Mouse (Mus musculus) thymus, postnatal 0 days (tissue): ENCODE results near the gene Spag17. TPM values are rescaled to one million over a fixed set of nuclear protein-coding genes. Genes with fewer than 3 reads are reported as not detected.
"Not testable (repeated sequence)": the region's sequence is repeated elsewhere in the genome, so short reads cannot be mapped to it uniquely, and the experiment has no call there.

Experiments used
- DNase-seq: peaks from one replicate; pipeline ENCODE4 v3.0.0-alpha.2; 2015; ENCODE audit warnings: low spot score
- polyA plus RNA-seq: library from polyadenylated mRNA; unstranded; fragments of >200 nt; fragmentation: Nextera tagmentation; extraction: Ambion mirVana; gene quantifications from 2 replicates; pipeline ENCODE4 v1.2.1, GENCODE M21; 2015

Spag17 gene
- 0.18 and 0.21 TPM in 2 replicates for polyA plus RNA-seq

DNA sequence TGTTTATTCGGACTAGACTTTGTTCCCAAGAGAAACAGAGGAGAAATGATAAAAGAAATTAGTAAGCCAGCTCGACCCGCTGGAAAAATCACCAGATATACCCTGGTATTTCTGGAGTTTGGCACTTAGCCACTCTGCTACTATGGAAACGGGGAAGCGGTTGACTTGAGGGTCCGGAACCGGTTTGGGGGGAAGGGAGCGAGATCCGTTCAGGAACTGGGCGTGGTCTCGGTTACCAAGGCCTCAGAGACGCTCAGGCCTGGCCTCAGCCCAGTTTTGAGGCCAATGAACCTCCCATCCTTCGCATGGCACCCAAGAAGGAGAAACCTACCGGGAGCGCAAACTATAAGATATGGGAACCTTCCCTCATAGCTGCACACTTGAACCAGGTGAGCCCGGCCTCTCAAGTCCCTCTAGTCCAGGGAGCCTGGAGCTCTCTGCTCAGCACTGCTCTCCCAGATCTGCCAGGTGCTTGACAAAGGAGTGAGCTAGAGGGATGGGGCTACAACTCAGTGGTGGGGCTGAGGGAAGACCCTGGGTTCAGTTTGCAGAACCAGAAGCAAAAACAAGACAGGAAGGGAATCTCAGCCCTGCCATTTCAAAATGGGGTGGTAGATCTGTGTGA is at the start of gene Spag17:
Spag17 (plus strand) TSS at position 220 of the 625 bp plus-strand sequence.
- DNase-seq = no peak

DNA sequence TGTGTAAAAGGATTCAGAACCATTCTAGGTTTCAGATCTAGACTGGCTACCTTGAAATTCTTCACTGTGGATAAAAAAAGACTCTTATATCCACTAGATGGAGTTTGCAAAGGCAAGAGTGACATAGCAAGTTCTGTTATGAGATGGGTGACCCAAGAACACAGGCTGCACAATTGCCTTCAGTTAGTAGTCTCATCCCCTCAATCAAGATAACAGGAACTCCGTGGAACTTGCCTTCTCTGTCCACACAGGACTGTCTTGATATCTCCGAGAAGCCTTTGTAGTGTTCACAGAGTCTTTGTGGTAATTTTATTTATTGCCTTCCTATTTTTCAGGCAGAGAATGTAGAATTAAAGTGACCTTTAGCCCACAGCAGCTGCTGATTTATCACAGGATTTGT is 42.9 kb upstream of the Spag17 start:
- no peak for DNase-seq

DNA sequence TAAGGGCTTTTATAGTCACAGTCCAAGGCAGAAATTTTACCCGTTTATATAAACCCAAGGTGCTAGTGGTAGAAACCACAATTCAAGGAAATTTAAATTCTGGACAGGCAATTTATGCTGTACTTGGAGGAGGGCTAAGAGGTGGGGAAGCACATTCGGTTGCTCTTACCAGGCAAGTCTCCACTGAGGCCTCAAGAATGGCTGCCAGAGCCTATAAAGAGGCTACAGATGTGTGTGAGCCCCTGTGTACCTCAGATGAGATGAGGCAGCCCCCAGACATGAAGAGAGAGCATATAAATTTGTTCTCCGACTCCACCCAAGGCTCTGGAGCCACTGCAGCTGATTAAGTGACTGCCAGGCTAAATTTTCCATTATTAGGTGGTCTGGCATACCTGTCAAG is 42.4 kb upstream of the Spag17 start:
- no peak for DNase-seq

GRCm38 (mm10) chr3:99843233-99843632 is 42.0 kb upstream of the Spag17 start:
- no peak for DNase-seq

GRCm38 (mm10) chr3:99850926-99851325 is 34.3 kb upstream of the Spag17 start:
- no peak for DNase-seq

DNA sequence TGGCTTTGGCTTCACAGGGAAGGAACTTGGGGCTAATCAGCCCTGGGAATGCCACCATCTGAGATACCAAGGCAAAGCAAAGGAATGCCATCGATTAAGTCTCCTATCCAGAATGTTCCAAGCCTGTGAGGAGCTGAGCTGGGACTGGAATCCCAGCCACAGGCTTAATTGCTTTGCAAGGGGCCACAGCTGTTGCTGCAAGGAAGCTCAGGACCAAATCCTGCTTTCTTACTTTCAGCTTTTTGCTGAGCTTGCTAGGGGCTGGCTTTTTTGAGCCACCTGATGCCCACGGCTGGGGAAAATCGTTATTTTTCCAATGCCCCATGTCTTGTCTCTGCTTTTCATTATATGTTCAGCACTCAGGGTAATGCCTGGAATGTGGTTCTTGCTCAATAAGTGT is 30.6 kb upstream of the Spag17 start:
- no peak for DNase-seq

GRCm38 (mm10) chr3:99858922-99859321 is 26.3 kb upstream of the Spag17 start:
- DNase-seq = no peak

DNA sequence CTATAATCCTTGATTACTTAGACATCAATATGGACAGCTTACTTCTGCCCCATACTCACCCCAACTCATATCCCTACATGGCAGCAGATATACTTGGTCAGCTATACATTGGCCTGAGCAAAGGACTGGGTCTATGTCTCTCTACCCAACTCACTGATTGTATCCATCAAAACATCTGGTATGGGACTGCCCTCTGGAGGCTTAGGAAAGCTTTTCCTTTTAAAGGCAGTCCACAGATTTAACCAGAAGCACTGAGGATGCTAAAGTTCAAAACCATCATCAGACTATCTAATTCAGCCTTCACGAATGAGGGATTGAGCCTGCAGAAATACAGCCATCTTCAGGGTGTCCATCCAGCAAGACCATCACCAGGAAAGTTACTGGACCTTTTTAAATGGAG is 20.5 kb upstream of the Spag17 start:
- DNase-seq = no peak

DNA sequence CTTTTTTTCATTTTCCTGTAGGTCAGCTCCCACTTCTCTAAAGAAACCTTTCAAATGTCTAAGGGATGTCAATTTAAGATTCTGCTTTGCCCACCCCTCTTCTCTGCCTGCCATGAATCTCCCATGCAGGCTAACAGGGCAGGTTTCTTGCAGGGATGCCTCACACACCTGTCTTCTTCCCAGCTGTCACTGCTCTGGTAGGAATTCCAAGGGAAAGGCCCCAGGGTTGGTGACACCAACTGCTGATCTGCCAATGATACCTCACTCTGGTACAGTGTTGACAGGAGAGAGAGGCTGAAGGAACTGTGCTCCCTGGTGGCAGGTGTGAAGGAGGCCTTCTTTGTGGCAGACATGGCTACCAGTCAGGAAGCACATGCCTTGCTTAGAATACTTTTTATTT is 10.1 kb upstream of the Spag17 start:
- no peak for DNase-seq

GRCm38 (mm10) chr3:99881498-99881897 is 3.7 kb upstream of the Spag17 start:
- no peak for DNase-seq

DNA sequence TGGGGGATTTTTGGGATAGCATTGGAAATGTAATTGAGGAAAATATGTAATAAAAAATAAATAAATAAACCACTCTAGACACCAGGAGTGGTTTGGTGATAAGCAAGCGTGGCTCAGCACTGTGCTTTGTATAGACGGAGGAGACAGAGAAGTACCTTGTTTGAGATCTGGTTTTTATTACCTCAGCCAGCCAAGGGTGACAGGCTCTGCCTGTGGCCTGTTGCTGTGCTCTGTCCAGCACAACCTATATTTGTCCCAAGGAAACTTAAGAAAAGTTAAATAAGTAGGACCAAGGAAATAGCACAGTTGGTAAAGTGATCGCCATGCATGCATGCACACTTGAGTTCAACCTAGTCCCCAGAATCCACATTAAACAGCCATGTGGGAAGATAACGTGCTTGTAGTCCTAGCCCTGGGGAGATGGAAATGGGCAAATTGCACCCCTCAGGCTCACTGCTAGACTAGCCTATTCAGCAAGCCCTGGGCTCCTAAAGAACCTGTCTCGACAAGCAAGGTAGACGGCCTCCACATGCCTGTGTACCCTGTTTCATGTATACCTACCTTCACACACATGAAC is 1.1 kb upstream of the Spag17 start:
- DNase-seq = no peak

GRCm38 (mm10) chr3:99894741-99895140 is 9.5 kb downstream of the Spag17 start:
- not testable (repeated sequence) for DNase-seq

DNA sequence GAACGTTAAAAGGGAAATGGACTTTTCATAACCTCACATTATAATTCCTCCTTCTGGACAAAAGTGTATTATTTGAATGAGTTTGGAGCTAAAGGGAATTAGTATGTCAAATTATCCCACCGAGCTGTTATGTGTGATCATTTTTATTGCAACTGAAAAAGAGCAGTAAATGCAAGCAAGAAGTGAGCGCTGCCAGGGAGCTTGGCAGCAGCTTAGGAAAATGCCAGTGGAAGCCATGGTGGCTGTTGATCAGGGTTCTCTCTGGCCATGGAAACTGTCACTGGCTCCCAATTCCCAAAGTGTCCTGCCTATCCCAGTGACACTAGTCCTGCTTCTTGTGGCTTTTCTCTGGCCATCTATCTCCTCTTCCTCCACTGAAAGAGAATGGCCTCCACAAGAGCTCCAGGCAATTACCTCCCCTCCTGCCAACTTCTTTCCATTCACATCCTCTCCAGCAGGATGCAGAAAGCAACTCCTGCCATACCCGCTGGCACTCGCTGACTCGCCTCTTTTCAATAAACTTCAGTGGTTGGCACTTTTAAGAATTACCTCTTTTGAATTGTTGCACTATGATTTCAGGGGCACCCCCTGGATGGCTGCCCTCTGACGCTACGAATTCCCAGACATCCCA is 28.7 kb downstream of the Spag17 start:
- DNase-seq = no peak

- no peak for DNase-seq
These were observed 37.7 kb downstream of the Spag17 start for GRCm38 (mm10) chr3:99922944-99923343.

DNA sequence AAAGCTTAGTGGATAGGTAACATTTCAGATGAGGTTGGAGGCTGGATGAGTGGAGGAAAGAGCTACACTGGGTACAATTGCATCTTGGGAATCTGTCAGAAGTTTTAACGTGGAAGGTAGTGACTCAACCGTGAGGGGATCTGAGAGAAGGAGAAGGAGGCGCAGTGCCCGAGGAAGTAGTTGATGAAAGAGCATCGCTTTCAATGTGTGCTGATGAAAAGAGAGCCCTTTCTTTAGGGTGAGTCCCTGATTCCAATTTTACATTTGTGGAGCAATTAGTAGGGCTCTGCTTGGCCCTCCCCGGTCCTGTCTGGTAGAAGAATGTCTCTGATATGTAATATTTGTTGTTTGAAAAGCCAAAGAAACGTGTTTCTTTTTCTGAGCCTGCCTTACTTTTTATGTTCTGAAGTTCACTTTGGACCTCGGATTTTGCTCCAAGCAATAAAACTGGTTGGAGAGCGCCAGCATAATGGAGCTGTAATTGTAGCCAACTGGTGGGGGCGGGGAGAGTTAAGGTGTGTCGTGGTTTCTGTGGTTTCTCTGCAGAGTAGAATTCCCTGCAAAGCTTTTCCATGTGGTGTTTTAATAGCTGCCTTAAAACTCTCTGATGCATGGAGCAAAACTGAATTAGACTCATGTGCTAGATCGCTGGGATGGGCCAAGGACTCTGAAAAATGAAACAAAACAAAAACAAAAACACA is 45.9 kb downstream of the Spag17 start:
- DNase-seq = no peak

DNA sequence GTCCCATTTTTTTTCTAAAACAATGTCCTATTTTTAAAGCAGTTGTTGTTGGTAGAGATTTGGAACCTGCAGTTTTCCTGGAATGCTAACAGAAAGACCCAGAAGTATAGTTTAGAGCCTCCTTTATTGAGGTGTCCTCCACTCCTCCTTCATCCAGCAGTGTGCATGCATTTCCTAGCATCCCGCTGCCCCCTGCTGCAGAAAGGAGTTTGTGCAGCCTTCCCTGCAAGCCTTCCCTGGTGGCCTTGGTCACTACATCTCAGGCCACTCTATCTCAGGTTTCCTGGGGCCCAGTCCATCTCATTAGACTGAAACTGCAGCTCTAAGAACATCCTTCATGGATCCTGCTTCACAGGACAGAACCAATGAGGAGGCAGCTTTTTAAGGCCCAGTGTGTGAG is 51.0 kb downstream of the Spag17 start:
- DNase-seq = no peak

DNA sequence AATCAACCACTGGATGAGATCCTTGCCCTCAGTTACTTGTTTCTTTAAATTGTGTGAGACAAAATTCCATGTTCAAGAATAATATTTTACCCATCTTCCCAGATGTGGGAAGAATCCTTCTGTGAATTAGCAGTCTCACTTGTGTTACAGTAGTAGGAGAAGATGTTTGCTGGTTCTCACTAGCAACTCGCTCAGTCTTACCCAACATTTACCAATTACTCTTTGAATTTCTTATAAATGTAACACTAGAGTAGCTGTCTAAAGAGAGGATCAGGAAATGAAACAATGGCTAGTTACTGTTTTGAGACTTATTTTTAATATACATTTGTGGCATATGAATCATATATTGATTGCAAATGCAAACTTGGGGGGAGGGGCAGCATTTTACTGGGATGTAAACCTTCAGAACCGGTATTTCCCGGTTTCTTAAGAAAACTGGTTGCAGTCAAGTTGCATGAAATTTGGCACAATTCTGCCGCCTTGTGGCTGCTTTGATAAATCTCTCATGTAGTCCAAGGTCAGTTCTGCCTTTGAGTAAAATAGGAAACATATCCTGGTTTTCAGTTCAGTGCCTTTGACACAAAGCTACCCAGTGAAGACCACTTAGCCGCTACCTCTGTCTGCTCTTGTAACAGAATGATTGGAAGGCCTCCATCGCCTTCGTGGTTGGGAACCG is 53.5 kb downstream of the Spag17 start:
- DNase-seq = peak; percentile 19

- DNase-seq = no peak
These were observed 60.0 kb downstream of the Spag17 start for GRCm38 (mm10) chr3:99945171-99945570.

DNA sequence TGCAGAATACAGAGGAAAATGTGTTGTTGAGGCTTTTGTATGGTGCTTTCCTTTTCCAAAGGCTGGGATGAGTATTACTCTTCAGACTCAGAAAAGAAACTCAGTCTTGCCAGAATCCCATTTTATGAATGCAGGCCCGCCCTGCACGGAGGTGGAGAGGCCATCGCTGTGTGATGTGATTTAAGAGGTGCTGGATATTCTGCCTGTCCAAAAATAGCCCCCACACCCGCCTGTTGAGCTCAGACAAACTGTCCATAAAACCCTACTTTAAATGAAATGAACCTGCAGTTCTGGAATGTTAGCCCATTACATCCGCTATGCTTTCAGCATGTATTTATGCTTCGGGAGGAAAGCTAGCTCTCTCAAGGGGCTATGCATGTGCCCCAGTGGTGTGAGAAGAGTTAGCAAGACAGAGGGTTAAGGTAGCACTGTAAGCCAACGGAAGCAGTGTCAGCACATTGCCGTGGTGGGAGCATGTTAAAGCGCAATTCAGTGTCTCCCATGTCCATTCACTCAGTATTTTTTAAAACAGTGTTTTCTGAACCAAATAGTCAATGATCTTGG is 68.9 kb downstream of the Spag17 start:
- DNase-seq = no peak

- DNase-seq = no peak
These were observed 71.3 kb downstream of the Spag17 start for GRCm38 (mm10) chr3:99956517-99956916.

DNA sequence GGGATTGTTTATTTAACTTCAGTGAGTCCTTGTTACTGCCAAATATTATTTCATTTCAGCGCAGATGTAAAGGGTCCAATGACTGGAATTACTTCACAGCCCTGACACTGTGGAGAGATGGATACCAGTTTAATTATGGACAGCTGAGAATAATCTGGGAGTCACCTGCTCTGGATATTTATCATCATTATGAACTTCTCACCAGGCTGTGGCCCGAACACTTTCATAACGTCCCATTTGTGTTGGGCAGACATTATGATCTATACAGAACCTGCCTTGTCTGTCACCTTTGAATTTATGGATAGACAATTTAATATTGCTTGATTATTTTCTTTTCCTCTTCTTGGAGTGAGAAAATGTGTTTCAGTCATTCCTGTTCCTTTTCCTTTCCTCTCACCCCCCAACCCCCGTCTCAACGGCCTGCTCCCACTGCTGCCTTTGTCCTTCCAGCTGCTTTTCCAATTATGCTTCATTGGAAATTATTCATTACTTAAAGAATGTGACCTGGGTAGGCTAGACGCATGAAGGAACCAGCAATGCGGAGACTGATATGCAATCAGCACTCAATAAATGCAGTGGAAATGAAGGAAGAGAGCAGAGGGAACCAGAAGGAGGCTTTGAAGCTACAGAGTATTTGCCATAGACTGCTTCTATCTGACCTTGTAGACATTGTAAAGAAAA is 74.7 kb downstream of the Spag17 start:
- DNase-seq = no peak
